Mouse (Mus musculus) myocyte (in vitro differentiated cells): ENCODE measurements around the gene Wnt9a.

ENCODE experiments used
- E2F4 ChIP-seq: IDR thresholded peaks from one replicate; pipeline ENCODE4 v1.6.1; 2011; ENCODE audit warnings: mild to moderate bottlenecking, control low read depth, moderate library complexity; ENCODE audit not compliant: insufficient read depth
- MAX ChIP-seq: IDR thresholded peaks from one replicate; pipeline ENCODE4 v1.6.1; 2011; ENCODE audit warnings: low read depth, mild to moderate bottlenecking, control low read depth
- MYOD1 ChIP-seq, 3 experiments: IDR thresholded peaks; one replicate each; pipeline ENCODE4 v1.6.1; 2011; ENCODE audit warnings: control low read depth in 2 of 3, low read depth in 2 of 3, mild to moderate bottlenecking in 2 of 3, moderate library complexity in 1 of 3; ENCODE audit not compliant: insufficient read length in 2 of 3, control insufficient read depth in 1 of 3
- POLR2A ChIP-seq: IDR thresholded peaks from one replicate; pipeline ENCODE4 v1.6.1; 2011; ENCODE audit warnings: low read depth, mild to moderate bottlenecking, control low read depth, moderate library complexity; ENCODE audit not compliant: insufficient read length
- POLR2AphosphoS2 ChIP-seq: IDR thresholded peaks from one replicate; pipeline ENCODE4 v1.6.1; 2011; ENCODE audit warnings: low read depth, control low read depth; ENCODE audit not compliant: insufficient read length
- SRF ChIP-seq: IDR thresholded peaks from one replicate; pipeline ENCODE4 v1.6.1; 2011; ENCODE audit warnings: low read depth; ENCODE audit not compliant: control insufficient read depth, insufficient read length
- TCF12 ChIP-seq: IDR thresholded peaks from one replicate; pipeline ENCODE4 v1.6.1; 2011; ENCODE audit warnings: mild to moderate bottlenecking, control low read depth; ENCODE audit not compliant: poor library complexity, insufficient read depth, severe bottlenecking
- USF1 ChIP-seq: IDR thresholded peaks from one replicate; pipeline ENCODE4 v1.6.1; 2011; ENCODE audit warnings: low read depth, mild to moderate bottlenecking, control low read depth, moderate library complexity

GRCm38 (mm10) chr11:59259647-59260046, 47.1 kb upstream of the Wnt9a start:
- TF ChIP-seq POLR2A (no peak), TCF12 (no peak), MAX (no peak), MYOD1 (IDR thresholded peaks at IDR 0.05; ENCODE audit: control insufficient read depth in 1 of 3, insufficient read length in 2 of 3, low read depth in 2 of 3) (no peak), POLR2AphosphoS2 (no peak), SRF (no peak), USF1 (no peak), E2F4 (no peak)
